Mouse (Mus musculus): ENCODE data around the gene Piwil4. TPM values are rescaled to one million over a fixed set of nuclear protein-coding genes. Genes with fewer than 3 reads are reported as not detected.

Gene Piwil4
- polyA plus RNA-seq, 1 experiment, result not detected

DNA sequence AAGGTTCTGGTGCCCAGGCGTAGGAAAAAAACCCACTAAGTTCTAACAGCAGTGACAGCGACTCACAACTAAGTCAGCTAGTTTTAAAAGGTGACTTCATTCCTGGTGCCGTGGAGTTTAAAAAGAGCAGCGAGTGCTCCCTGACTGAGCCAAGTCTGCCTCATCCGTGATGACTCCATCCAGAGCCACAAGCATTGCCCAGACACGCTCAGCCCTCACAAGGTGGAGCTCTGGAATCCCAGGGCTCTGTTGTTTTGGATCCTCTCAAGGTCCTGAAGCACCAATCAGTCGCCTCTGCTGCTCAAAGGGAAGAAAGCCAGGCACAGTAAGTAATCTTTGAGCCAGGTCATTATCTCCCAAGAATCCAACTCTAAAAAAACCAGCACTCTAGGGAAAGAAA, 77.7 kb downstream of the Piwil4 start:
- Histone ChIP-seq H3K4me3 (replicated peaks) (no peak overlapping the region), H3K4me1 (ENCODE audit: control insufficient read depth) (no peaks in the 10 kb centered on the region), H3K36me3 (ENCODE audit: control insufficient read depth) (no peaks in the 10 kb centered on the region), H3K27me3 (ENCODE audit: control insufficient read depth) (no peaks in the 10 kb centered on the region), H3K9me3 (ENCODE audit: control insufficient read depth, low read length) (no peaks in the 10 kb centered on the region)
- TF ChIP-seq TAL1 (IDR thresholded peaks at IDR 0.05; ENCODE audit: low read length) (no peak), GATA1 (IDR thresholded peaks at IDR 0.05; ENCODE audit: low read length) (no peak)

DNA sequence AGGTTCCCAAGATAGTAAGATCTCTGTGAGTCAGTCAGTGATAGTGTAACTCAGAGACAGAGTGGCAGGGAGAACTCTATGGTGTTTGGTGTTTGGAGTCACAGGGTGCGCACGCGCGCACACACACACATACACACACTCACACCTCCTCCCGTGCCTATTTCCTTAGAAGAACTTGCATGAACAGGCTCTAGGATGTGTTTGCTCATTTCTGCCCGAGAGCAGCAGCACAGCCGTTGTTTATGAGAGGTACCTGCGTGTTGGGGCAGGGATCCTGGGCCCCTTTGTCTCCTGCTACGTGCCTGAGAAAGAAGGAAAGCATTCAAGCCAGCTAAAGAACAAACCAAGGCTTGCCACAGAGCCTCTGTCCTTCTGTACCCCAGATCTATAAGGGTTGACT, 78.4 kb downstream of the Piwil4 start:
- TF ChIP-seq GATA1 (IDR thresholded peaks at IDR 0.05; ENCODE audit: low read length) (no peak), TAL1 (IDR thresholded peaks at IDR 0.05; ENCODE audit: low read length) (no peak)
- H3K27me3 ChIP-seq (ENCODE audit: control insufficient read depth), result no peaks in the 10 kb centered on the region
- H3K4me3 ChIP-seq (replicated peaks), result no peak overlapping the region
- no peaks in the 10 kb centered on the region for H3K9me3 ChIP-seq (ENCODE audit: control insufficient read depth, low read length)
- H3K4me1 ChIP-seq (ENCODE audit: control insufficient read depth), result no peaks in the 10 kb centered on the region
- no peaks in the 10 kb centered on the region for H3K36me3 ChIP-seq (ENCODE audit: control insufficient read depth)

DNA sequence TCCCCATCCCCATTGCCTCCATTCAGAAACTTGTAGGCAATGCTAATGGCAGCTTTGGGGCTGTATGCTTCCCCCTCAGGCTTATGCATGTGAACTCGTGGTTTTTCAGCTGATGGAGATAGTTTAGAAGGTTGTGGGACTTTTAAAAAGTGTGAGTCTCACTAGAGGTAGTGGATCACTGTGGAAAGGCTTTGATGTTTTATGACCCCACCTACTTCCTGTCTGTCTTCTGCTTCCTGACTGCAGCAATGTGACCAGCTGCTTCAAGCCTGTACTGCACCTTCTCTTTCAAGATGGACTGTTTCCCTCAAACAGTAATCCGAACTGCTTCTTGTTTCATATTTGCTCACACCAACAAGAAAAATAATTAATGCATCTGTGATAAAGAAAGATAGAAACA, 82.6 kb downstream of the Piwil4 start:
- Histone ChIP-seq H3K9me3 (ENCODE audit: control insufficient read depth, low read length) (no peaks in the 10 kb centered on the region), H3K4me3 (replicated peaks) (no peak overlapping the region), H3K4me1 (ENCODE audit: control insufficient read depth) (no peaks in the 10 kb centered on the region), H3K27me3 (ENCODE audit: control insufficient read depth) (no peaks in the 10 kb centered on the region), H3K36me3 (ENCODE audit: control insufficient read depth) (no peaks in the 10 kb centered on the region)
- TF ChIP-seq TAL1 (IDR thresholded peaks at IDR 0.05; ENCODE audit: low read length), result no peak
- TF ChIP-seq GATA1 (IDR thresholded peaks at IDR 0.05; ENCODE audit: low read length), result no peak

DNA sequence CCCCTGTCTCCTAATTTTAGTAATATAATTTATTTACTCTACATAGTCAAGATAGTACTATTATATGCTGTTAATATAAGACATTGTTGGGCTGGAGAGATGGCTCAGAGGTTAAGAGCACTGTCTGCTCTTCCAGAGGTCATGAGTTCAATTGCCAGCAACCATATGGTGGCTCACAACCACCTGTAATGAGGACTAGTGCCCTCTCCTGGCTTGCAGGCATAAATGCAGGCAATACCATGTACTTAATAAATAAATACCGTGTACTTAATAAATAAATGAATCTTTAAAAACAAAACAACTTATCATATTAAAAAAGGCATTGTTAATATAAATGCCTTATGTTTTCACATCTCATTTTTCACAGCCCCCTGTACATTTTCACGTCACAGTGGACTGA, 86.5 kb downstream of the Piwil4 start:
- TF ChIP-seq GATA1 (IDR thresholded peaks at IDR 0.05; ENCODE audit: low read length), result no peak
- no peak for TF ChIP-seq TAL1 (IDR thresholded peaks at IDR 0.05; ENCODE audit: low read length)
- Histone ChIP-seq H3K27me3 (ENCODE audit: control insufficient read depth) (no peaks in the 10 kb centered on the region), H3K4me3 (replicated peaks) (no peak overlapping the region), H3K4me1 (ENCODE audit: control insufficient read depth) (no peaks in the 10 kb centered on the region), H3K36me3 (ENCODE audit: control insufficient read depth) (no peaks in the 10 kb centered on the region), H3K9me3 (ENCODE audit: control insufficient read depth, low read length) (no peaks in the 10 kb centered on the region)

DNA sequence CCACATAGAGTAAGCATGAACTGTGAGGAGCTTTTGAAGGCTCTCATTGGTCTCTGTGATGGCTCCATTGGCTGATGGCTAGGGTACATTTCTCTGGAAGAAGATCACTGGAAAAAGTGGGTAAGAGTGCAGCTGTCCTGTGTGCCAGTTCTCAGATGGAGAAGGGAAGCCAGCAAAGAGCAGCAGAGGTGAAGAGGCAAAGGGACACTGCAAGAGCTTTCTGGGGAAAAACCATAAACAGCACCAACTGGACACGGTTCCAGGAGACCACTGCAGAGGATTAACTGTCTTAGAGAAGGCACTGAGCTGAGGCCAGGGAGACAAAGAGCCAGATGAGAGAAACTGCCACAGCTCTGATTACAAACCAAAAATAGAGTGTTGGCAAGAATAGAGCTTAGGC, 87.8 kb downstream of the Piwil4 start:
- no peaks in the 10 kb centered on the region; the same call in 1 of the 2 replicates for H3K27me3 ChIP-seq (ENCODE audit: control insufficient read depth)
- H3K9me3 ChIP-seq (ENCODE audit: control insufficient read depth, low read length), result no peaks in the 10 kb centered on the region
- H3K4me3 ChIP-seq (replicated peaks), result no peak overlapping the region
- TF ChIP-seq GATA1 (IDR thresholded peaks at IDR 0.05; ENCODE audit: low read length) (no peak), TAL1 (IDR thresholded peaks at IDR 0.05; ENCODE audit: low read length) (no peak)
- H3K4me1 ChIP-seq (ENCODE audit: control insufficient read depth), result no peaks in the 10 kb centered on the region
- no peaks in the 10 kb centered on the region for H3K36me3 ChIP-seq (ENCODE audit: control insufficient read depth)

DNA sequence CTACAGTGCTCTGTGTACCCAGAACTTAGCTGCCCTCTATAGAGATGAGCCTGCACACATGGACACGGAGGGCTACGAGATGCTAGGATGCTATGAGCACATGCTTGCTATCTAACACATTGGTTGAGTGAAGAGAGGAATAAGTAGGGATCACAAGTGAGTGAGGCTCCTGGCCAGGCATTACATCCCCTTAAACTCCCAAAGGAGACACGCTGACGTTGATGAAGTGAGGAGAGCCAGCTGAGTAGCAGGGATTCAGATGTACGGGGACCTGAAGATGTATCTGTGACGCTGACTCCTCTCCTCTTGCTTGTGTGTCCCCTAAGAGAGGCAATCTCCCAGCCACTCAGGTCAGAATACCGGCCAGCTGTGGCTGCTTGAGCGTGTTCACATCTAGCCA, 92.7 kb downstream of the Piwil4 start:
- TF ChIP-seq TAL1 (IDR thresholded peaks at IDR 0.05; ENCODE audit: low read length) (no peak), GATA1 (IDR thresholded peaks at IDR 0.05; ENCODE audit: low read length) (no peak)
- Histone ChIP-seq H3K4me3 (replicated peaks) (no peak overlapping the region), H3K9me3 (ENCODE audit: control insufficient read depth, low read length) (no peaks in the 10 kb centered on the region), H3K27me3 (ENCODE audit: control insufficient read depth) (no peaks in the 10 kb centered on the region; the same call in 1 of the 2 replicates), H3K4me1 (ENCODE audit: control insufficient read depth) (no peaks in the 10 kb centered on the region), H3K36me3 (ENCODE audit: control insufficient read depth) (no peaks in the 10 kb centered on the region)

DNA sequence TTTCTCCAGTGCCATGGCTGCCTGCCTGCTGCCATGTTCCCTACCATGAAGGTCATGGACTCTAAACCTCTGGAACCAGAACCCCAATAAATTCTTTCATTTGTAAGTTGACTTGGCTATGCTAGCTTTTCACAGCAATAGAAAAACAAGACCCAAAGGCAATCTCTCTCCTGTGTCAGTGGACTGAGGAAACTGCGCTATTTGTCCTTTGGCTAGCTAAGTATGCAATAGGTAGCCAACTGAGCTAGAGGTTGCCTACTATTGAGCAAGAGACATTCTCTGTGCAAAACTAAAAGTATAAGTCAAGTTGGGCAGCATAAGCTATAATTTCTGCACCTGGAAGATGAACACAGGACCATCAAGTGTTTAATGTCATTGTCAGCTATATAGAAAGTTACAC, 93.9 kb downstream of the Piwil4 start:
- Histone ChIP-seq H3K4me1 (ENCODE audit: control insufficient read depth) (no peaks in the 10 kb centered on the region), H3K36me3 (ENCODE audit: control insufficient read depth) (no peaks in the 10 kb centered on the region), H3K4me3 (replicated peaks) (no peak overlapping the region), H3K9me3 (ENCODE audit: control insufficient read depth, low read length) (no peaks in the 10 kb centered on the region), H3K27me3 (ENCODE audit: control insufficient read depth) (no peaks in the 10 kb centered on the region; the same call in 1 of the 2 replicates)
- TF ChIP-seq GATA1 (IDR thresholded peaks at IDR 0.05; ENCODE audit: low read length), result no peak
- TF ChIP-seq TAL1 (IDR thresholded peaks at IDR 0.05; ENCODE audit: low read length), result no peak

Other genes with a start within 250 kb of the Piwil4 start
- gene Kdm4d, start 240.3 kb downstream of the Piwil4 start, polyA plus RNA-seq (2012), result not detected in 2 replicates
- 2.0 and 2.1 TPM in 2 replicates for gene Cwc15, start 240.1 kb downstream of the Piwil4 start, polyA plus RNA-seq (2012)
- 0.03 and 0.11 TPM in 2 replicates for gene Amotl1, start 95.7 kb downstream of the Piwil4 start, polyA plus RNA-seq (2012)
- gene Fut4, start 11.7 kb upstream of the Piwil4 start, polyA plus RNA-seq (2012), result 0.01 TPM in 1 of 2 replicates, not detected in the other
- gene 1700012B09Rik, start 30.3 kb upstream of the Piwil4 start, polyA plus RNA-seq (2012), result not detected in 2 replicates
- 0.50 and 0.54 TPM in 2 replicates for gene Mre11a, start 43.9 kb upstream of the Piwil4 start, polyA plus RNA-seq (2012)
- 0.57 and 1.1 TPM in 2 replicates for gene Ankrd49, start 44.1 kb upstream of the Piwil4 start, polyA plus RNA-seq (2012)
- not detected in 2 replicates for gene Gpr83, start 119.5 kb upstream of the Piwil4 start, polyA plus RNA-seq (2012)
- not detected in 2 replicates for gene Izumo1r, start 163.2 kb upstream of the Piwil4 start, polyA plus RNA-seq (2012)

Data from erythroblast, embryonic 14.5 days (primary cell).